Mouse (Mus musculus) hindbrain, embryonic 11.5 days (tissue): ENCODE measurements around the gene Unc80. TPM values are rescaled to one million over a fixed set of nuclear protein-coding genes. Genes with fewer than 3 reads are reported as not detected.

ENCODE experiments used
- ATAC-seq: fragments of 200-750 bp; cut with Nextera tagmentation; 2 replicates; pipeline ENCODE4 v1.8.0; 2017; ENCODE audit warnings: mild to moderate bottlenecking, moderate TSS enrichment, moderate library complexity; ENCODE audit not compliant: low FRiP score
- DNase-seq: peaks from one replicate; pipeline ENCODE4 v3.0.0-alpha.2; 2015; ENCODE audit warnings: low spot score
- H3K27ac ChIP-seq: fragments of 300-500 bp; sonication (generic); 2 replicates; pipeline ENCODE4 v1.5.1; 2014; ENCODE audit warnings: mild to moderate bottlenecking, low read depth, low read length
- H3K27me3 ChIP-seq: fragments of 300-500 bp; sonication (generic); 2 replicates; pipeline ENCODE4 v1.6.1; 2014; ENCODE audit warnings: mild to moderate bottlenecking, low read length, moderate library complexity, mixed read lengths; ENCODE audit not compliant: control insufficient read depth, insufficient read depth
- H3K36me3 ChIP-seq: fragments of 300-500 bp; sonication (generic); 2 replicates; pipeline ENCODE4 v1.6.1; 2014; ENCODE audit warnings: mild to moderate bottlenecking, low read length, moderate library complexity, mixed read lengths; ENCODE audit not compliant: control insufficient read depth, insufficient read depth
- H3K4me1 ChIP-seq: fragments of 300-500 bp; sonication (generic); replicated peaks from 2 replicates; pipeline ENCODE4 v1.6.1; 2014; ENCODE audit warnings: low read length, mixed read lengths; ENCODE audit not compliant: control insufficient read depth, insufficient read depth
- H3K4me2 ChIP-seq: fragments of 300-500 bp; sonication (generic); replicated peaks from 2 replicates; pipeline ENCODE4 v1.6.1; 2014; ENCODE audit warnings: mild to moderate bottlenecking, low read depth, low read length
- H3K4me3 ChIP-seq: fragments of 300-500 bp; sonication (generic); 2 replicates; pipeline ENCODE4 v1.5.1; 2014; ENCODE audit warnings: low read depth, low read length
- H3K9ac ChIP-seq: fragments of 300-500 bp; sonication (generic); 2 replicates; pipeline ENCODE4 v1.6.1; 2014; ENCODE audit warnings: low read depth, low read length
- H3K9me3 ChIP-seq: fragments of 300-500 bp; sonication (generic); 2 replicates; pipeline ENCODE4 v1.6.1; 2016; ENCODE audit warnings: low read length; ENCODE audit not compliant: control insufficient read depth
- WGBS: fragments of 180-500 bp; shearing (Covaris S2); extraction: QIAGEN DNeasy Blood & Tissue Kit; methylation state at CpG from one replicate; pipeline ENCODE4 v1.1.7; 2014; 5-methylcytosine and 5-hydroxymethylcytosine counted together
- polyA plus RNA-seq: library from polyadenylated mRNA; unstranded; fragments of >200 nt; fragmentation: Nextera tagmentation; extraction: Ambion mirVana; gene quantifications from 2 replicates; pipeline ENCODE4 v1.2.1, GENCODE M21; 2014

Unc80 gene
- polyA plus RNA-seq: 0.80 and 1.3 TPM in 2 replicates

- peak; percentile 92 for ATAC-seq
Measured at GRCm38 (mm10) chr1:66467821-66468703, at the start of gene Unc80. TSS of gene Unc80 (plus strand) at chr1:66468367.

GRCm38 (mm10) chr1:66426073-66426472 is 42.1 kb upstream of the Unc80 start:
- Histone ChIP-seq H3K27me3 (no peaks in the 10 kb centered on the region), H3K4me3 (no peak overlapping the region), H3K9me3 (no peaks in the 10 kb centered on the region), H3K27ac (no peak overlapping the region), H3K9ac (no peak overlapping the region), H3K36me3 (no peaks in the 10 kb centered on the region), H3K4me1 (no peaks in the 10 kb centered on the region), H3K4me2 (no peak overlapping the region)
- DNase-seq (no peak), ATAC-seq (no peak)
- 91% methylated on average over 5 of the region's 5 CpGs for WGBS

More at GRCm38 (mm10) chr1:66467821-66468703, at the start of gene Unc80:
- H3K9ac ChIP-seq: peak within 1 kb of the TSS; percentile 66
- no peaks in the 10 kb centered on the region for H3K4me1 ChIP-seq
- H3K27ac ChIP-seq: peak within 1 kb of the TSS; percentile 58
- H3K9me3 ChIP-seq: no peaks in the 10 kb centered on the region
- H3K4me2 ChIP-seq: peak within 1 kb of the TSS; percentile 83
- H3K36me3 ChIP-seq: no peaks in the 10 kb centered on the region
- peak; percentile 74 for DNase-seq
- H3K27me3 ChIP-seq: no peaks in the 10 kb centered on the region
- H3K4me3 ChIP-seq: peak within 1 kb of the TSS; percentile 69
- WGBS: 1% methylated on average over 52 of the region's 83 CpGs

- no peak overlapping the region for H3K27ac ChIP-seq
- no peaks in the 10 kb centered on the region for H3K9me3 ChIP-seq
- no peaks in the 10 kb centered on the region for H3K36me3 ChIP-seq
- H3K4me1 ChIP-seq: no peaks in the 10 kb centered on the region
- ATAC-seq (no peak), DNase-seq (no peak)
- no peak overlapping the region for H3K9ac ChIP-seq
- no peaks in the 10 kb centered on the region for H3K27me3 ChIP-seq
- H3K4me3 ChIP-seq: no peak overlapping the region
- no peak overlapping the region for H3K4me2 ChIP-seq
Measured at GRCm38 (mm10) chr1:66430962-66431361, 37.2 kb upstream of the Unc80 start.

GRCm38 (mm10) chr1:66431472-66431871 is 36.7 kb upstream of the Unc80 start:
- H3K36me3 ChIP-seq: no peaks in the 10 kb centered on the region
- no peaks in the 10 kb centered on the region for H3K9me3 ChIP-seq
- H3K27me3 ChIP-seq: no peaks in the 10 kb centered on the region
- no peak overlapping the region for H3K27ac ChIP-seq
- no peak overlapping the region for H3K4me2 ChIP-seq
- 93% methylated on average over 6 of the region's 6 CpGs for WGBS
- ATAC-seq (no peak), DNase-seq (no peak)
- H3K4me1 ChIP-seq: no peaks in the 10 kb centered on the region
- H3K9ac ChIP-seq: no peak overlapping the region
- no peak overlapping the region for H3K4me3 ChIP-seq

GRCm38 (mm10) chr1:66438069-66438468 is 30.1 kb upstream of the Unc80 start:
- Histone ChIP-seq H3K4me2 (no peak overlapping the region), H3K36me3 (no peaks in the 10 kb centered on the region), H3K27ac (no peak overlapping the region), H3K9me3 (no peaks in the 10 kb centered on the region), H3K4me3 (no peak overlapping the region), H3K9ac (no peak overlapping the region), H3K4me1 (no peaks in the 10 kb centered on the region), H3K27me3 (no peaks in the 10 kb centered on the region)
- 86% methylated on average over 2 of the region's 2 CpGs for WGBS
- DNase-seq (no peak), ATAC-seq (no peak)

GRCm38 (mm10) chr1:66442922-66443321 is 25.2 kb upstream of the Unc80 start:
- Histone ChIP-seq H3K27ac (no peak overlapping the region), H3K36me3 (no peaks in the 10 kb centered on the region), H3K4me2 (no peak overlapping the region), H3K4me3 (no peak overlapping the region), H3K4me1 (no peaks in the 10 kb centered on the region), H3K9me3 (no peaks in the 10 kb centered on the region), H3K27me3 (no peaks in the 10 kb centered on the region), H3K9ac (no peak overlapping the region)
- WGBS: 77% methylated on average over 2 of the region's 2 CpGs
- no peak for ATAC-seq
- DNase-seq: no peak

- 72% methylated on average over 2 of the region's 2 CpGs for WGBS
- H3K27ac ChIP-seq: no peak overlapping the region
Measured at GRCm38 (mm10) chr1:66449471-66449870, 18.7 kb upstream of the Unc80 start.

GRCm38 (mm10) chr1:66456580-66456979 is 11.6 kb upstream of the Unc80 start:
- WGBS: 18% methylated on average over 2 of the region's 2 CpGs

More at GRCm38 (mm10) chr1:66449471-66449870, 18.7 kb upstream of the Unc80 start:
- Histone ChIP-seq H3K9me3 (no peaks in the 10 kb centered on the region), H3K27me3 (no peaks in the 10 kb centered on the region), H3K36me3 (no peaks in the 10 kb centered on the region), H3K9ac (no peak overlapping the region), H3K4me2 (no peak overlapping the region), H3K4me1 (no peaks in the 10 kb centered on the region), H3K4me3 (no peak overlapping the region)
- DNase-seq: no peak
- no peak for ATAC-seq

GRCm38 (mm10) chr1:66457747-66458146 is 10.4 kb upstream of the Unc80 start:
- Histone ChIP-seq H3K27ac (no peak overlapping the region), H3K9me3 (no peaks in the 10 kb centered on the region), H3K4me2 (no peak overlapping the region), H3K4me3 (no peak overlapping the region), H3K4me1 (no peaks in the 10 kb centered on the region), H3K36me3 (no peaks in the 10 kb centered on the region), H3K27me3 (no peaks in the 10 kb centered on the region), H3K9ac (no peak overlapping the region)
- ATAC-seq (no peak), DNase-seq (no peak)
- WGBS: 75% methylated on average over 3 of the region's 3 CpGs

More at GRCm38 (mm10) chr1:66456580-66456979, 11.6 kb upstream of the Unc80 start:
- Histone ChIP-seq H3K9ac (no peak overlapping the region), H3K27ac (no peak overlapping the region), H3K4me1 (no peaks in the 10 kb centered on the region), H3K36me3 (no peaks in the 10 kb centered on the region), H3K27me3 (no peaks in the 10 kb centered on the region), H3K9me3 (no peaks in the 10 kb centered on the region), H3K4me2 (no peak overlapping the region), H3K4me3 (no peak overlapping the region)
- ATAC-seq (no peak; the same call in 1 of the 2 replicates), DNase-seq (no peak)
